Mouse (Mus musculus): ENCODE measurements at regions not wholly inside any gene's neighbourhood (a gene's known extent, or its start where the extent isn't known, plus 50 kb on each side); places are given as distances from the start of the nearest gene placed in this dataset.

GRCm38 (mm10) chr10:91443321-91443720 lies 262.2 kb upstream of the Tmpo start:
- H3K9me3 ChIP-seq (replicated peaks; ENCODE audit: low read length), result no peaks in the 10 kb centered on the region
- no peak overlapping the region for H3K9ac ChIP-seq (ENCODE audit: insufficient read depth, low read depth)
- no peaks in the 10 kb centered on the region for H3K79me2 ChIP-seq (replicated peaks; ENCODE audit: control insufficient read depth, extremely low read depth, insufficient read depth, poor library complexity, severe bottlenecking)
- dilution Hi-C loops (cut with MboI; ENCODE audit: extremely low pct_ligation_motif_present, extremely low pct_unique_long_range_greater_than_20kb, low sequenced_read_pairs), result no loop called here
- no peak overlapping the region for H3K4me2 ChIP-seq (ENCODE audit: insufficient read depth, low read depth, poor library complexity, severe bottlenecking)
- H3K4me1 ChIP-seq (ENCODE audit: control insufficient read depth in 1 of 2, insufficient read depth in 2 of 2), result no peaks in the 10 kb centered on the region
- TF ChIP-seq MEF2A (IDR thresholded peaks at IDR 0.05; ENCODE audit: borderline replicate concordance, low read depth, low read length), result no peak
- TF ChIP-seq MAZ (IDR thresholded peaks at IDR 0.05; ENCODE audit: low read depth, low read length), result no peak
- TF ChIP-seq ZKSCAN1 (IDR thresholded peaks at IDR 0.05; ENCODE audit: borderline replicate concordance, low read depth, low read length), result no peak
- TF ChIP-seq UBTF (IDR thresholded peaks at IDR 0.05; ENCODE audit: low read depth, low read length), result no peak
- TF ChIP-seq POLR2AphosphoS2 (IDR thresholded peaks at IDR 0.05; ENCODE audit: low read depth, low read length), result no peak
- no peak for TF ChIP-seq MXI1 (IDR thresholded peaks at IDR 0.05; ENCODE audit: low read depth, low read length)
- TF ChIP-seq SMC3 (IDR thresholded peaks at IDR 0.05; ENCODE audit: low read depth, low read length), result no peak
- no peak for TF ChIP-seq MAX (IDR thresholded peaks at IDR 0.05; ENCODE audit: low read length)
- TF ChIP-seq RCOR1 (conservative IDR thresholded peaks at IDR 0.05; ENCODE audit: low read depth, low read length), result no peak
- no peak for TF ChIP-seq KAT2A (IDR thresholded peaks at IDR 0.05; ENCODE audit: insufficient replicate concordance, low read length)
- no peaks in the 10 kb centered on the region for H3K27me3 ChIP-seq (replicated peaks)
- no peak overlapping the region for H3K4me3 ChIP-seq (replicated peaks in 1 of 3; ENCODE audit: low read depth in 2 of 3, low read length in 2 of 3, poor library complexity in 1 of 3)
- no peak for DNase-seq (ENCODE audit: extremely low read depth)
- in situ Hi-C loops (cut with MboI; ENCODE audit: low pct_ligation_motif_present, low pct_unique_long_range_greater_than_20kb, low sequenced_read_pairs), result no loop called here
- no peak overlapping the region for H3K27ac ChIP-seq (ENCODE audit: insufficient read depth, low read depth)
- no peaks in the 10 kb centered on the region for H3K36me3 ChIP-seq (replicated peaks in 1 of 2; ENCODE audit: control insufficient read depth in 1 of 2, insufficient read depth in 1 of 2, low read length in 1 of 2)

DNA sequence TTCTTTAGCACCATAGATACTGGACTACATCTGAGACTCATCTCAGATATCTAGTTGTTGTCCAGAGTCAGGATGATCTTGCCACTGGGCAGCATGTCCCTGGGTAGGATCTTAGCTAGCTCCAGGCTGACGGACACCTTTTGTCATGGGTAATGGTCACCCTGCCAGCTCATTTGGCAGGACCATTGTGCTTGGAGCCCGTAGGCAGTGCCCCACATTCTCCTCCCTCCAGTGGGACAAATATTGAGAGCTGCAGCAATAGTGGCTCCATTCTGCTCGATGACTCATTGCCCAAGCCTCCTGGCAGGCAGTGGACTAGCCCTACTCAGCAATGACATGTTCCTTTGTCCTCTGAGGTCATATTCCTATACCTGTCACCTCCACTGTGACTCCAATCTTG lies 258.9 kb upstream of the Tmpo start:
- no peaks in the 10 kb centered on the region for H3K79me2 ChIP-seq (replicated peaks; ENCODE audit: control insufficient read depth, extremely low read depth, insufficient read depth, poor library complexity, severe bottlenecking)
- DNase-seq (ENCODE audit: extremely low read depth), result no peak
- no peaks in the 10 kb centered on the region for H3K27me3 ChIP-seq (replicated peaks)
- no peaks in the 10 kb centered on the region for H3K9me3 ChIP-seq (replicated peaks; ENCODE audit: low read length)
- no peak overlapping the region for H3K9ac ChIP-seq (ENCODE audit: insufficient read depth, low read depth)
- no peak overlapping the region for H3K4me3 ChIP-seq (replicated peaks in 1 of 3; ENCODE audit: low read depth in 2 of 3, low read length in 2 of 3, poor library complexity in 1 of 3)
- dilution Hi-C loops (cut with MboI; ENCODE audit: extremely low pct_ligation_motif_present, extremely low pct_unique_long_range_greater_than_20kb, low sequenced_read_pairs), result no loop called here
- no peaks in the 10 kb centered on the region for H3K36me3 ChIP-seq (replicated peaks in 1 of 2; ENCODE audit: control insufficient read depth in 1 of 2, insufficient read depth in 1 of 2, low read length in 1 of 2)
- in situ Hi-C loops (cut with MboI; ENCODE audit: low pct_ligation_motif_present, low pct_unique_long_range_greater_than_20kb, low sequenced_read_pairs), result no loop called here
- TF ChIP-seq ELF1 (IDR thresholded peaks at IDR 0.05; ENCODE audit: low read depth, low read length) (no peak), ZNF384 (IDR thresholded peaks at IDR 0.05; ENCODE audit: low read depth, low read length) (no peak), TBP (conservative IDR thresholded peaks at IDR 0.05; ENCODE audit: low read depth, low read length) (no peak), BHLHE40 (IDR thresholded peaks at IDR 0.05; ENCODE audit: low read depth, low read length) (no peak), MYC (IDR thresholded peaks at IDR 0.05; ENCODE audit: low read depth, low read length) (no peak), ZMIZ1 (IDR thresholded peaks at IDR 0.05; ENCODE audit: low read depth, low read length) (no peak), CHD1 (IDR thresholded peaks at IDR 0.05; ENCODE audit: low read depth, low read length) (no peak), IRF4 (IDR thresholded peaks at IDR 0.05; ENCODE audit: low read depth, low read length) (no peak), EP300 (IDR thresholded peaks at IDR 0.05; ENCODE audit: low read length) (no peak), USF1 (IDR thresholded peaks at IDR 0.05; ENCODE audit: low read depth, low read length) (no peak), MAZ (IDR thresholded peaks at IDR 0.05; ENCODE audit: low read depth, low read length) (no peak), TCF12 (IDR thresholded peaks at IDR 0.05; ENCODE audit: low read depth, low read length) (no peak)
- no peaks in the 10 kb centered on the region for H3K4me1 ChIP-seq (ENCODE audit: control insufficient read depth in 1 of 2, insufficient read depth in 2 of 2)
- H3K27ac ChIP-seq (ENCODE audit: insufficient read depth, low read depth), result no peak overlapping the region
- no peak overlapping the region for H3K4me2 ChIP-seq (ENCODE audit: insufficient read depth, low read depth, poor library complexity, severe bottlenecking)
